Mouse (Mus musculus) lung, adult 18-20 months (tissue): ENCODE measurements around the gene Creb3l1.
A peak's percentile ranks its signal among the peaks of the same experiment; 100 is the strongest.

Experiments
- DNase-seq, 2 experiments: peaks; one replicate each; pipeline ENCODE4 v3.0.0; 2022; ENCODE audit warnings: mixed read lengths in 2 of 2

Gene Creb3l1

DNA sequence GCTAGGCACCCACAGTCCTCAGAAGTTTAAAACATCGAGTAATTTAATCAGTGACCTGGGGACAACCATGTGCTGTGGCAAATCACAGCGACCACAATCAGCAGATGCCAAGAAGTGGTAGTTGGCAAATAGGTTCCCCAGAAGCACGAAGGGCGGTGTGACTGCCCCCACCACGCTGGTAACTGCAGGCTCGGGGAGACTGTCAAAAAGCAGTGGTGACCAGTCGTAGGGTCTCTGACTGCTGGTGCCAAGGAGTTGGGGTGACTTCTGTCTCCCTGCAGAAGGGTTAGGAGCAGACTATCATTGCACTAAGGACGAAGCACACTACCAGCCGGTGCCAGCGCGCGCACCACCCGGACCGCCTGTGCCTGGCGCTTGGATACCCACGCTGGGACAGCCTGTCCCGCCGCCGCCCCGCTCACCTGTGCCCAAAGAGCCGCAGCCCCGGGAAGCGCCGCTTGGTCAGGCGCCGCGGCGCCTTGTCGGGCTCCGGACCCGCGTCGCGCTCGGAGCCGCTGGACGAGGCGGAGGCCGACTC, 61.4 kb downstream of the Creb3l1 start:
- peak in 1 of 2 experiments; percentile 35 for DNase-seq

DNA sequence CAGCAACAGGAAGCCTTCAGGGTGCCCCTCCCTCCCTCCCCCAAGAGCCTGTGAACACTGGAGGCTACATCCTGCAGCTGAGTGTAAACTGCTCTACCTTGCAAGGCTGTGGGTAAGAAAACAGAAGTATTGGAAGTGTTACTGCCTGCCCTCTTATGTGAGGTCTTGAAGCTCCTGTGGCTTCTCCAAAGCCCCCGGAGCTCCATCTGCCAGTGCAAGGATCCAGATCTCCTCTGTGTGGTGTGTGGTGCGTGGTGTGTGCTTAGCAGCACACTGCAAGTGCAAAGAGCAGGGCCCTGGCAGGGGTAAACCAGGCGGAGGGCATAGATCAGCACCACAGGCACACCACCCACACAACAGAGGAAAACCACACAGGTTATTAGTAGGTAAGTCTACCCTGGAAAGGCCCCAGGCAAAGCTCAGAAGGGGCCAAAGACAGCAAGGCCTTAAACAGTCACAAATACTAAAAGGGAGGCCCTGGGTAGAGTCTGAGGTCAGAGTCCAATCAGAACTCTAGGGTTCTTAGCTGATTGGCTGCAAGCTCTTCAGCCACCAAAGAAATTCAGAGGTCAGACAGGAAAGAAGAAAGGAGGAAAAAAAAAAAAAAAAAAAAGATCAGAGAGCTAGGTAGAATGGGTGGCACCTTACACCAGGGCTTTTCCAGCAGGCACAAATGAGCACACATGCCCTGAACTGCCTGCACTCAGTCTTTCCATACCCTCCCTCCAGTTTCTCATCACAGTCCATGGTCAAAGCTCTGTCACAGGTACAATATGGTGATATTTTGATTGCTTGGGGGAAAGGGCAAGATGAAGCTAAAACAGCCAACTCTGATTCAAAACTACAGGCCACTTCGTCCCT, 62.2 kb downstream of the Creb3l1 start:
- peak in 1 of 2 experiments; percentile 13 for DNase-seq

- DNase-seq = no peak
Observed at GRCm38 (mm10) chr2:91960459-91960858, 63.8 kb downstream of the Creb3l1 start.

- DNase-seq = no peak
Observed at GRCm38 (mm10) chr2:91959544-91960410, 64.5 kb downstream of the Creb3l1 start.

GRCm38 (mm10) chr2:91958701-91959457, 65.4 kb downstream of the Creb3l1 start:
- DNase-seq = peak; percentile 48 to 68

- DNase-seq = no peak
Observed at GRCm38 (mm10) chr2:91958049-91958448, 66.3 kb downstream of the Creb3l1 start.

GRCm38 (mm10) chr2:91957096-91957495, 67.2 kb downstream of the Creb3l1 start:
- DNase-seq = peak in 1 of 2 experiments; percentile 38

- no peak for DNase-seq
Observed at GRCm38 (mm10) chr2:91955875-91956274, 68.4 kb downstream of the Creb3l1 start.

DNA sequence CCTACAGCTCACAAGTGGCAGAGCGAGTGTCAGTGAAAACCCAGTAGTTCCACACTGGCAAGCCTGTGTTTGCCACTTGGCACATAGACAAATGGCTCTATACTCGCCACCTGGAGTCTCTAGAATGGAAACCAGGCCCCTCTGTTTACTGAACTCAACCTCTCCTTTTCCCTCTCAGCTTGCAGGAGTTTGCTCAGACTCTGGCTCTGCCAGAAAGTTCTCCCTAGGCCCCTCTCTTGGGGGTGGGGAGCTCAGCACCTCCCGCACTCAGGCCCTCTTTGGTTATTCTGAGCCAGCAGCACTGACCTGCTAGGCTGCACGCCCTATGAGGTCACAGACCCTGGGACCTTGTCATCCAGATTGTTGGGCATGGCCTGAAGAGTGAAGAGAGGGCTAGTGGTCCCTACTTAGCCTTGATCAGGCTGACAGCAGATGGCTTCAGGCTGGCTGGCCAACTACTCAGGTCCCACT, 69.1 kb downstream of the Creb3l1 start:
- peak; percentile 66 to 76 for DNase-seq

DNA sequence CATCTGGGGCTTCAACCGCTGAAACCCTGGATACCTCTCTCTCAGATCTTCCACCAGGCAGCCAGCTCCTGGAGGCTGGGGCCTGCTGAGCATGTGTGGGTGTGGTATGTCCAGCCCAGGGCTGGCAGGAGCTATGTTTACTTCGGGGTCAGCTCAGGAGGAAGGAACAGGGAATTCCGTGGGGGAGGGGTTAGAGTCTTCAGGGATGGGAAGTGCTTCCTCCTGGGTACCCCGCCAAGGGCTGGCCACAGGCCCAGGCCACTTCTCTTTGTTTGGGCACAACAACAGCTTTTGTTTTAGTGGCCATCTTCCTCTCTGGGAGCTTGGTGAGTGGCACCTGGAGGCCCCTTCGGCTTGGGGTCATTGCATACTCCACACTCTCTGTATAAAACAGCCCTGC, 70.5 kb downstream of the Creb3l1 start:
- peak; percentile 91 to 94 for DNase-seq

- peak in 1 of 2 experiments; percentile 45 for DNase-seq
Observed at GRCm38 (mm10) chr2:91950275-91951085, 73.8 kb downstream of the Creb3l1 start.

GRCm38 (mm10) chr2:91949411-91950274, 74.7 kb downstream of the Creb3l1 start:
- peak in 1 of 2 experiments; percentile 43 for DNase-seq

DNA sequence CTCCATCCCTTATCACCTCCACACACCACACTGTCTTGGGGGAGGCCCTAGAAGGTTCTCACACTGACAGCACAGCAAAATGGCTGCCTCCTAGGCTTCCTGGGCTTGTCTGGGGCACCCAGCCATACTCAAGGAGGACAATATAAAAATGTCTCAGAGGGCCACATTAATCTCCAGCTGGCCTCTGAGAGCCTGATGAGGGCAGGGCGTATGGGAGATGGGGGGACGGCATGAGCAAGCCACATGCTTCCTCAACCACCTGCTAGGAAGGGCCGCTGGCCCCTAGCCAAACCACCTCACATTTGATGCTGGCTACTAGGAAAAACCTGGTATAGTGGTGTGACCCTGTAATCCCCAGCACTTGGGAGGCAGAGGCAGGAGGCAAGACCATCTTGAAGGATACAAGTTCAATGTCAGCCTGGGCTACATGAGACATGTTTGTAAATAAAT, 75.5 kb downstream of the Creb3l1 start:
- no peak for DNase-seq

GRCm38 (mm10) chr2:91948151-91948509, 76.2 kb downstream of the Creb3l1 start:
- DNase-seq = peak; percentile 63 to 75

- peak; percentile 60 to 70 for DNase-seq
Observed at GRCm38 (mm10) chr2:91947397-91948150, 76.7 kb downstream of the Creb3l1 start.

- peak; percentile 51 to 54 for DNase-seq
Observed at GRCm38 (mm10) chr2:91946836-91947235, 77.5 kb downstream of the Creb3l1 start.

GRCm38 (mm10) chr2:91945483-91945882, 78.8 kb downstream of the Creb3l1 start, which contains the start of gene Gm9821:
Gm9821 (plus strand) TSS chr2:91945703.
- no peak for DNase-seq

GRCm38 (mm10) chr2:91944170-91944950, 79.9 kb downstream of the Creb3l1 start:
- DNase-seq = peak; percentile 72 to 79

DNA sequence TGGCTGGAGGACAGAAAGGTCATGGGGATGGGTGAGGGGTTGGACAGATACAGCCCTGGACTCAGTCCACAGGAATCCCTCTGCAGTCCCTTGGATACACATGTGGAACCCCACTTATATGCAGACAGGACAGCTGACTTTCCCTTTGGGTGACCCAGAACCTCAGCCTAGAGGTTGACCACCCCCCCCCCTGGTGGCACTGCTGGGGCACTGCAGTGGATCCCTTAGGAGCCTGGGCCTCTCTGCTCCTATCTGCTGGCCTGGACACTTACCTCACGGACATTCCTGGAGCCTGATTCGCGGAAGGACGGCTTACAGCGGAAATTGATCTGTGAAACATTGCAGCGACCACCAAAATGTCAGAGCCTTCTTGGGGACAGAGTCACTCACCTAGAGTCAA, 81.9 kb downstream of the Creb3l1 start:
- DNase-seq = no peak
